Mouse (Mus musculus) ES-Bruce4 (cell line): Measurements from ENCODE around the gene Wnt9b. TPM values are rescaled to one million over a fixed set of nuclear protein-coding genes. Genes with fewer than 3 reads are reported as not detected.
A peak's percentile ranks its signal among the peaks of the same experiment; 100 is the strongest.
"Not testable (repeated sequence)": the region's sequence is repeated elsewhere in the genome, so short reads cannot be mapped to it uniquely, and the experiment has no call there.

ENCODE experiments used
- H3K27ac ChIP-seq: 2 replicates; pipeline ENCODE4 v1.5.1; 2012; ENCODE audit warnings: low read length, inconsistent platforms; ENCODE audit not compliant: insufficient read depth
- H3K27me3 ChIP-seq: 2 replicates; pipeline ENCODE4 v1.6.1; 2012; ENCODE audit warnings: mild to moderate bottlenecking, low read length, inconsistent platforms; ENCODE audit not compliant: control insufficient read depth, poor library complexity, insufficient read depth, severe bottlenecking
- H3K36me3 ChIP-seq: 2 replicates; pipeline ENCODE4 v1.6.1; 2012; ENCODE audit warnings: inconsistent platforms, mild to moderate bottlenecking, low read length, moderate library complexity; ENCODE audit not compliant: control insufficient read depth, poor library complexity, insufficient read depth, severe bottlenecking
- H3K4me1 ChIP-seq: one replicate; pipeline ENCODE4 v1.8.1; 2011; ENCODE audit warnings: low read length; ENCODE audit not compliant: control insufficient read depth, insufficient read depth
- H3K4me3 ChIP-seq: 2 replicates; pipeline ENCODE4 v1.5.1; 2011; ENCODE audit warnings: low read depth, mild to moderate bottlenecking, low read length
- H3K9ac ChIP-seq: 2 replicates; pipeline ENCODE4 v1.6.1; 2012; ENCODE audit warnings: low read depth, mild to moderate bottlenecking, inconsistent platforms; ENCODE audit not compliant: poor library complexity, severe bottlenecking
- H3K9me3 ChIP-seq: replicated peaks from 2 replicates; pipeline ENCODE4 v1.6.1; 2012; ENCODE audit warnings: mild to moderate bottlenecking, low read length, inconsistent platforms; ENCODE audit not compliant: control insufficient read depth, poor library complexity, insufficient read depth, severe bottlenecking
- CTCF ChIP-seq: IDR thresholded peaks from one replicate; pipeline ENCODE4 v1.8.1; 2011; ENCODE audit warnings: low read depth, low read length
- EP300 ChIP-seq: IDR thresholded peaks from 2 replicates; pipeline ENCODE4 v1.6.1; 2011; ENCODE audit warnings: low read depth, low read length; ENCODE audit not compliant: insufficient read depth
- POLR2A ChIP-seq: IDR thresholded peaks from one replicate; pipeline ENCODE4 v1.8.1; 2011; ENCODE audit warnings: low read length; ENCODE audit not compliant: insufficient read depth
- polyA plus RNA-seq: library from polyadenylated mRNA; stranded (reverse); fragments of >200 nt; gene quantifications from 2 replicates; pipeline ENCODE4 v1.2.4, GENCODE M21; 2011; ENCODE audit warnings: low read depth; ENCODE audit not compliant: missing spikeins, insufficient read depth, insufficient read length

Gene Wnt9b
- polyA plus RNA-seq, 1 experiment: 0.22 TPM

DNA sequence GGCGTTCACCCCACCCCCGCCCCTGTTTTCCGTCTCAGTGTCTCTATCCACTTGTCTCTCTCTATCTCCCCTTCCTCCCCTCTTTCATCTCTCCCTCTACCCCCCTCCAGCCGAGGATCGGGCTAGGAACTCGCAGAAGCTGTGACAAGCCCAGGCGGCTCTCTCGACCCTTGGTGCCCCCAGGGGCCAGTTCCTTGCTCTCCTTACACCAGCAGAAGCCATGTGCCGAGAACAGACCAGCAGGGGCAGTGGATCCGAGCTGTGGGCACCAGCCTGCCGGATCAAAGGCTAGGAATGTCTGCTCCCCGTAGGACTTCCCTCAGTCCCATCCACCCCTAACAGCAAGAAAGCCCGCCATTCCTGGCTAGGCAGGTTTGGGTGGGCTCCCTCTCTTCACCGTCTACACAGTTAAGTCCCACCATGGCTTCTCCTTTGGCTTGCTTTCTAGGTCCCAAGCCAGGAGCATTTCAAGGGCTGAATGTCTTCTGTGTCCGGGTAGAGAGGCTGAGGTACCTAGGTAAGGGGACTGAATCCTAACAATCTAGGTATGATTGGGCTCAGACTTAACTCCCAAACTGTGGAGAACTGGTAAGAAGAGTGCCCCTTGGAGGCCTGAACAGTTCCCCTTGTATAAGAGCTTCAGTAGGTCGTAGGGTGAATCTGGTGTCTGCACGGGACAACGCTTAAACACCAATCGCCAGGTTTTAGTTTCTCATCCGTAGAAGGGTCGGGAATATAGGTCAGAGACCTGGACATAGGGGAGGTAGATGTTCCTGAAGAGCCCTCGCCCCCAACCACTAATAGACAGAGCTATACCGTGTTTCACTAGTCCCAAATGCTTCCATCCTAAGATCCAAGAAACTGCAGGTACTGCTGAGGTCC is 23.1 kb upstream of the Wnt9b start:
- Histone ChIP-seq H3K9ac (peak overlapping the region; percentile 11; the same call in 1 of the 2 replicates), H3K27me3 (peaks cover 32% of the 10 kb centered on the region), H3K27ac (no peak overlapping the region), H3K9me3 (no peaks in the 10 kb centered on the region), H3K4me3 (peak overlapping the region; percentile 51), H3K36me3 (no peaks in the 10 kb centered on the region), H3K4me1 (peaks cover 2% of the 10 kb centered on the region)
- TF ChIP-seq CTCF (no peak), POLR2A (no peak), EP300 (no peak)

DNA sequence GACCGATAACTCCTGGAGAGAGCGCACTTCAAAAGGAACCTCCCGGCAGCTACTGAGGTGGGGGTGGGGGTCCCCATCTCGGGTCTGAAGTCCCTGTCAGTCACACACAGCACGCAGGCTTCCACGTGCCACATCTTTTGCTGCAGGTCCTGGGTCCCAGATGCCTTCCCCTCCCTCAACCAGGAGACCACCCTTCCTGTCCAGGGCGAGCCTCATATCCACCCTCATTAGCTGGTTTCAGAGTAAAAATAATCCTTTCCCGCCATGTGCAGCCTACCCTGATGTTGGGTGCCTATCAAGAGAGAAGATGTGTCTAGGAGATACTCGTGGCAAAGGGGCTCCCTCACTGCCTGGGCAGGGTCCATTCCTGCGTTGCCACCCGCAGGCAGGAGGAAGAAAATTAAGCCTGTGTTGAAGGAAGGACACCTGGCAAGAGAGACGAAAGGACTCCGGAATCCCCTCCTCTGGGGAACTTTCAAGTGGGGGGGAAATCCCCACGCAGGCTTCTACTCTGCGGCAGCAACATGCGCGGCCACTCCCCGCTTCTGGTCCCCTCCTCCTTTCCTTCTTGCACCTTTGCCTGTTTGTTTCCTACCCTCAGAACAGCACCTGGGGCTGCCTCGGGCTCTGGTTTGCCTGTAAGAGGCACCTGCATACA is 21.7 kb upstream of the Wnt9b start:
- Histone ChIP-seq H3K36me3 (no peaks in the 10 kb centered on the region), H3K27me3 (peaks cover 32% of the 10 kb centered on the region), H3K4me3 (no peak overlapping the region), H3K27ac (no peak overlapping the region), H3K9me3 (no peaks in the 10 kb centered on the region), H3K4me1 (peaks cover 2% of the 10 kb centered on the region), H3K9ac (no peak overlapping the region)
- TF ChIP-seq POLR2A (no peak), CTCF (no peak), EP300 (0 out of 2 replicates have a peak, but pooled peaks have one; percentile 31)

DNA sequence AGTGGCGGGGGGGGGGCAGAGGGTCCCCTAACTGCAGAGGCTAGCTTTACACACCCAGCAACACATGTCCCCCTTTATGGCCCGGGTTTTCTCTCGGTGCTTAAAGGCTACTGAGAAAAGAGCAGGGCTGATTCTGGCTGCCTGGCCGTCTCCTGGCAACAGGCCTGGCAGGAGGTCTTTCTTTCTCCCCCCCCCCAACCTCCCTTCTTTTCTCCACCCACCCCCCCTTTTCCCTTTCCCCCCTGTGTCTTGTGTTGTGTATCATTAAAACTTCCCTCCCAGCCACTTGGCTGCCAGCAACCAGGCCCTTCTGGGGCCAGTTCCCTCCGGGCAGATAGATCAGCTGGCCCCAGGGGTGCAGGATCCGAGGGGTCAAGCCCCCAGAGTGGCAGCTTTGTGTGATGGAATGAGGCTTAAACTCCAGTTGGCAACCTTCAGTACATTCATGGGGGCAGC is 16.0 kb upstream of the Wnt9b start:
- Histone ChIP-seq H3K27me3 (peaks cover 2% of the 10 kb centered on the region; the same call in 1 of the 2 replicates), H3K27ac (no peak overlapping the region), H3K36me3 (no peaks in the 10 kb centered on the region), H3K4me3 (no peak overlapping the region), H3K9ac (no peak overlapping the region), H3K4me1 (no peaks in the 10 kb centered on the region), H3K9me3 (0 out of 2 replicates have a peak, but pooled peaks cover 3% of the 10 kb centered on the region)
- no peak for TF ChIP-seq POLR2A
- TF ChIP-seq EP300: no peak
- no peak for TF ChIP-seq CTCF

DNA sequence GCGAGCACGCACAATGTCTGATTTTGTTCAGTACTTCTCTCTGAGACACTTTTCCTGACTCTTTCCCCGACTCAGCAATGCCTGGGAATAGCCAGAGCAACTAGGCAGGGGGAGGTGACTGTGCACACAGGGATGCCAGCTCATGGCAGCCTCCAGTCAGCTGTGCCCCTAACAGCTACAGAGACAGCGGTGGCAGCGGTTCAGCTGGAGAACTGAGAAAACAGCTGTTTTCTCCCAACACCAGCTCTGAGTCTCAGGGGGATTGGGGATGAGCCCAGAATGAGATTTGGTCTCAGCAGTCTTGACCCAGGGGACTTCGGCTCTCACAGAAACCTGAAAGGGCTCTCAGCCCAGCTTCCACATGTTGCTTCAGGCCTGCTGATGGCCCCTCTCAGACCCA is 15.0 kb upstream of the Wnt9b start:
- H3K36me3 ChIP-seq: no peaks in the 10 kb centered on the region
- no peak overlapping the region for H3K4me3 ChIP-seq
- no peak for TF ChIP-seq POLR2A
- TF ChIP-seq EP300: no peak
- TF ChIP-seq CTCF: no peak
- H3K27ac ChIP-seq: no peak overlapping the region
- 0 out of 2 replicates have a peak, but pooled peaks cover 3% of the 10 kb centered on the region for H3K9me3 ChIP-seq
- no peaks in the 10 kb centered on the region for H3K4me1 ChIP-seq
- H3K9ac ChIP-seq: no peak overlapping the region
- H3K27me3 ChIP-seq: no peaks in the 10 kb centered on the region

DNA sequence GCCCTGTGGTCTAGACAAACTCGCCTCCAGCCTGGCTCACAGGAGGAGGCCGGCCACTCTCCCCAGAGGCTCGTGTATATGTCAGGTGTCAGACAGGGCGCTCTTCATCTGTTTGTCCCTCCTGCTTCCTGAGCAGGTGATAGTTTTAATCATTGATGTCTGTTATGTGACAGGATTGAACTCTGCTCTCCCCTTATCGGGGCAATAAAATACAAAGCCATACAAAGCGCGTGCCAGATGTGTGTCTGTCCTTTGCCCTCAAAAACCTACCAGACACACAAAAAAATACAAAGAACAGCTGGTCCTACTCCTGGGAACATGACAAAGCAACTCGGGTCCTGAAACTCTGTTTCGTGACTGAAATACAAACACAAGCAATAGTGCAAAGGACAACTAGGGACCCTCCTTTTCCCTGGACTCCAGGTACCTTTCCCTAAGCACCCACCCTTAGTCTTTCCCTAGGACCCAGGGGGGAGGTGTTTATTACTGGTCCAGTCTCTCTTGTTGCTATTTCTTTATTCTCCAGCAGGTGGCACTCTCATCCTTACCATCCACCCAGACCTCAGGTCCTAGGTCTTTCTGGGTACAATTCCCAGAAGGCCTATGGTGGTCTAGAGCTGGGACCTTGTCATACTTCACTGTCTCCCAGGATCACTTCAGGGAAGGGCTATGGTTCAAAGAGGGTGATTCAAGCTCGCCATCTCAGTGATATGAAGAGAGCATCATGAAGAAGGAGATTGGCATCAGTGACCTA is 14.0 kb upstream of the Wnt9b start:
- H3K27me3 ChIP-seq: no peaks in the 10 kb centered on the region
- no peak overlapping the region for H3K9ac ChIP-seq
- no peak overlapping the region for H3K4me3 ChIP-seq
- 0 out of 2 replicates have a peak, but pooled peaks cover 3% of the 10 kb centered on the region for H3K9me3 ChIP-seq
- TF ChIP-seq POLR2A (no peak), CTCF (peak; percentile 35)
- no peaks in the 10 kb centered on the region for H3K4me1 ChIP-seq
- H3K27ac ChIP-seq: no peak overlapping the region
- no peaks in the 10 kb centered on the region for H3K36me3 ChIP-seq

DNA sequence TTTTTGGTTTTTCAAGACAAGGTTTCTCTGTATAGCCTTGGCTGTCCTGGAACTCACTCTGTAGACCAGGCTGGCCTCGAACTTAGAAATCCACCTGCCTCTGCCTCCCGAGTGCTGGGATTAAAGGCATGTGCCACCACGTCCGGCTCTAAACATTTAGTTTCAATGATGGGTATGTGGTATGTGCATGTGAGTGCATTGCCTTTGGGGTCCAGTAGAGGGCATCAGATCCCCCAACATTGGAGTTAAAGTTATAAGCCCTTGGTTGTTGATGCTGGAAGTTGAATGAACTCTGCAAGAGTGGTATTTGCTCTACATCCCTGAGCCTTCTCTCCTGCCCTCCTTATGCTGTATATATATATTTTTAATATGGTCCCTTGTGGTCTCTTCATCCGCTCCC is 11.3 kb upstream of the Wnt9b start:
- H3K4me3 ChIP-seq, H3K27ac ChIP-seq, H3K27me3 ChIP-seq, H3K9me3 ChIP-seq, H3K36me3 ChIP-seq, H3K4me1 ChIP-seq, H3K9ac ChIP-seq: not testable (repeated sequence)
